Mouse (Mus musculus) lung, adult 2 months (tissue): ENCODE results near the gene Pigx. TPM values are rescaled to one million over a fixed set of nuclear protein-coding genes. Genes with fewer than 3 reads are reported as not detected.
A peak's percentile ranks its signal among the peaks of the same experiment; 100 is the strongest.

Source experiments
- DNase-seq: peaks from one replicate; pipeline ENCODE4 v3.0.0; 2022
- H3K4me1 ChIP-seq: fragments of 200-500 bp; 2 replicates; pipeline ENCODE4 v1.6.1; 2011; ENCODE audit warnings: low read length; ENCODE audit not compliant: control insufficient read depth, insufficient read depth
- H3K4me3 ChIP-seq: fragments of 200-500 bp; replicated peaks from 2 replicates; pipeline ENCODE3; 2011; ENCODE audit warnings: low read depth, mild to moderate bottlenecking, control low read depth, low read length; ENCODE audit errors: extremely low read depth
- CTCF ChIP-seq: fragments of 200-500 bp; IDR thresholded peaks from 2 replicates; pipeline ENCODE4 v1.5.1; 2011; ENCODE audit warnings: mild to moderate bottlenecking, low read length, control low read depth; ENCODE audit not compliant: insufficient read depth
- POLR2A ChIP-seq: fragments of 200-500 bp; IDR thresholded peaks from 2 replicates; pipeline ENCODE4 v1.6.1; 2011; ENCODE audit warnings: low read depth, mild to moderate bottlenecking, control low read depth, low read length, borderline replicate concordance; ENCODE audit errors: extremely low read depth
- WGBS: fragments of 180-500 bp; shearing (Covaris S2); methylation state at CpG from one replicate; pipeline ENCODE4 v1.1.7; 2018; 5-methylcytosine and 5-hydroxymethylcytosine counted together
- polyA plus RNA-seq: library from polyadenylated mRNA; depleted of rRNA; stranded (reverse); fragments of >200 nt; gene quantifications from 2 replicates; pipeline ENCODE4 v1.2.3, GENCODE M21; 2012; rRNA removed

Pigx gene
- 19.6 and 20.0 TPM in 2 replicates for polyA plus RNA-seq

DNA sequence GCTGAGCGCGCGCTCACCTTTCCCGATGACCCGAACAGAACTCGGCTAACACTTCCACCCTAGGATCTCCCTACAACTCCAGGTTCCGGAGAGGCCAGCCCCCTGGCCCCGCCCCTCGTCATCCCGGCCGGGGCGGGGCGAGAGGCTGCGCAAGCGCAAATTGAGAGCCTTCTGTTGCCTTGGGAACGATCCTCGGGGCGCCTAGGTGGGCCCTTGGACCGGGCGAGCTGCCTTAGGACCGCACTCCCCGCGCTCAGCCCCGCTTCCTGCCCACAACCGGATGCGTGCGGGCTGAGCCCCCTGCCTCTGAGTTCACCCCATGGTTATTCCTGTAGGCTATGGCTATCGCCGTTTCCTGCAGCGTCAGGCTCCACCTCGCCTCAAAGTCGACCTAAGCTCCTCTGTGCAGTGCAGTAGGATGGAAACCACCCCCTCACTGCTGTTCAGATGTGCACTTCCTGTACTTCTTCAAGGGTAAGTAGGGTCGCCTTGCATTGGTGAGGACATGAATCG is at the start of gene Pigx, which contains the start of gene Cep19:
Gene Pigx (minus strand): TSS at position 103 of the 513 bp plus-strand sequence.
Gene Cep19 (plus strand): TSS at position 163 of the 513 bp plus-strand sequence.
- peak; percentile 69; the same call in 1 of the 2 replicates for TF ChIP-seq POLR2A
- no peak for TF ChIP-seq CTCF
- under 1% methylated on average over 34 of the region's 34 CpGs for WGBS
- Histone ChIP-seq H3K4me3 (peak within 1 kb of the TSS; percentile 86), H3K4me1 (peaks cover 5% of the 10 kb centered on the region; the same call in 1 of the 2 replicates)
- peak; percentile 90 for DNase-seq

DNA sequence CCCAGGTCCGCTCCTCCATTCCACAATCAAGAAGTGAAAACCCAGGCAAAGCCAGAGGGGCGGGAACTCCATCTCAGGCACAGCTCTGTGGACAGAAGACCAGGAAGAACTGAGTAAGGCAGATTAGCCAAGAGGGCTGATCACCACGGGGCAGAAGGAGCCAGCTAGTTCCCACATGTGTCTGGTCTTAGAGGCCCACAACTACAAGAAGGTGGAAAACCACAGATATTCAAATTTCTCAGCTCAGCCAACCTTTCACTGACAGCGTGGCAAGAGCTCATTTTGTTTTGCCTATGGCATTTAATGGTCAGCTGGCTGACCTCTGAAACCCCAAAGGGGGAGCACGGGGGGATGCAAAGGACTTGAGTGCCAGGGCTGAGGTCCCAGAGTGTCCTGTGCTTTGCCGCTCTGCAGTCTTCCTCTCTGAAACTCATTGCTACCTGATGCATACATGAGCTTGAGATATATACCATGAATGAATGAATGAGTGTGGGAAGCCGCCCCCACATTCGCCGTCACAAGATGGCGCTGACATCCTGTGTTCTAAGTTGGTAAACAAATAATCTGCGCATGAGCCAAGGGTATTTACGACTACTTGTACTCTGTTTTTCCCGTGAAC is 48.2 kb upstream of the Pigx start:
- 73% methylated on average over 12 of the region's 13 CpGs for WGBS
- no peak overlapping the region for H3K4me3 ChIP-seq
- no peak for DNase-seq
- no peaks in the 10 kb centered on the region for H3K4me1 ChIP-seq
- TF ChIP-seq POLR2A (no peak), CTCF (no peak)

DNA sequence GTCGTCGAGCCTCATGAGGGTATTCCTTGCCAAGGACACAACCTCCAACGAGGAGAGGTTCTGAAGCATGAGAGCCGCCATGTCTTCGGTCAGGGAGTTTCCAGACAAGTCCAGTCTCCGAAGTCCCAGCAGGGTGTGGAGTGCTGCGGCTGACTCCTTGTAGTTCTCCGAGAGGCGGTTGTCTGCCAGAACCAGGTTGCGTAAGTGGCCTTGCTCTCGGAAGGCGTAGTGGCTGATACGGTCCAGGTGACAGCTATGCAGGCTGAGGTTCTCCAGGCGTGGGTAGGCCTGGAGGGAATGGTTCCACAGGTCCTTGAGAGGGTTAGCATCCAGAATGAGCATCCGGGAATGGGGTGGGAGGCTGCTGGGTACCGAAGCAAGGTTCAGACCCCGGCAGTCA is 45.1 kb upstream of the Pigx start:
- Histone ChIP-seq H3K4me1 (no peaks in the 10 kb centered on the region), H3K4me3 (no peak overlapping the region)
- TF ChIP-seq CTCF, result no peak
- 90% methylated on average over 17 of the region's 17 CpGs for WGBS
- no peak for DNase-seq

DNA sequence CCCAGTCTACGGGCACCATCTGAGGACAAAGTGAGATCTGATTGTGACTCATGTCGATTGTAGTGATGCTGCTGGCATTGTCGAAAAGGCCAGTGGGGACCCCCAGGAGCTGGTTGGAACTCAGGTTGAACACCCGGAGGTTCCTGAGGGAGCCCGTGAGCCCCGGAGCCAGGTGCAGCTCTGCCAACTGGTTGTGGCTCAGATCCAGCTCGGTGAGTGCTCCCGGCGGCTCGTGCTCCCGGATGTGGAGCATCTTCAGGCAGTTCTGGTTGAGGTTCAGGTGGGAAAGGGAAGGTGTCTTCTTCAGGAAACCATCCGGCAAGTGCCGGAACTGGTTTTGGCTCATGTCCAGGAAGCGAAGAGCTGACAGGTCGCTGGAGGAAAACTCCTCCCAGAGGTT is 44.2 kb upstream of the Pigx start:
- no peak for TF ChIP-seq POLR2A
- TF ChIP-seq CTCF, result no peak
- Histone ChIP-seq H3K4me3 (no peak overlapping the region), H3K4me1 (no peaks in the 10 kb centered on the region)
- WGBS, result 89% methylated on average over 15 of the region's 15 CpGs
- DNase-seq, result no peak

DNA sequence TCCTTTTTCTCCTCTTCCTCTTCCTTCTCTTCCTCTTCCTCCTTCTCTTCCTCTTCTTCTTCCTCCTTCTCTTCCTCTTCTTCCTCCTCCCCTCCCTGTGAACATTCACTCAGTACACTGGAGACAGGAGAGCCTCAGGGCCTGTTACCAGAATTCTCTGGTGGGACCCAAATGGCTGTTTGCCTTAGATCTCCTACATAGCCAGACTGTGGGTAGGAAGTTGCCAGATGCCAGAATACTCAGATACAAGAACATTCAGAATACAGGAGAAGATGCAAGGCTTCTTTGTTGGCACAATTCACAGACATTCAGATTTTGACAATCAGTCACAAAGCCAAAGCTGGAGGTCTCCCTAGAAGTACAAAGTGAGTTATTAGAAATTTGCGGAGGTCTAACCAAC is 39.4 kb upstream of the Pigx start:
- TF ChIP-seq CTCF (no peak), POLR2A (no peak)
- 72% methylated on average over 1 of the region's 1 CpGs for WGBS
- Histone ChIP-seq H3K4me3 (no peak overlapping the region), H3K4me1 (no peaks in the 10 kb centered on the region)
- DNase-seq, result no peak

DNA sequence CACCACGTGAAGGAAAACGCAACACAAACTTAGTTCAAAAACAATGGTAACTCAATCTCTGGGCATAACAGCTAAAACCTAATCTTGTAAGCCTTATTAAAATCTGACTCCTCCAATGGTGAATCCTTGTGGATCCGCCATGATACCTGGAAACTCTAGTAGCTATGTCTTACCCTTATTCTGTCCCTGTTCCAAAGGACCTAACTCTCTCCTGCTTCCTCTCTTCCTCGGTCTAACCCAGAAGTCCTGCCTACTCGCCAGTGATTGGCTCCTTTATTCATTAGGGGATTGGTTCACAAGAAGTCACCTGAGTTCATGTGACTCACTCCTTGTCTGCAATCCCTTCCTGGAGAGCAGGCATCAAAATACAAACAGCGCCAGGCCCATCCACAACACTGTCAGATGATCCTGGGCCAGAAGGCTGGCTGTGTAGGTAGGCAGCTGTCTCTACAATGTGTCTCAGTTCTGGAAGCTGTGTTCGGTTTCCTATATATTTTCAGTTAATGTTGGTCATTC is 36.4 kb upstream of the Pigx start:
- no peak for DNase-seq
- Histone ChIP-seq H3K4me1 (no peaks in the 10 kb centered on the region), H3K4me3 (no peak overlapping the region)
- 89% methylated on average over 7 of the region's 7 CpGs for WGBS
- TF ChIP-seq POLR2A (no peak), CTCF (no peak)

DNA sequence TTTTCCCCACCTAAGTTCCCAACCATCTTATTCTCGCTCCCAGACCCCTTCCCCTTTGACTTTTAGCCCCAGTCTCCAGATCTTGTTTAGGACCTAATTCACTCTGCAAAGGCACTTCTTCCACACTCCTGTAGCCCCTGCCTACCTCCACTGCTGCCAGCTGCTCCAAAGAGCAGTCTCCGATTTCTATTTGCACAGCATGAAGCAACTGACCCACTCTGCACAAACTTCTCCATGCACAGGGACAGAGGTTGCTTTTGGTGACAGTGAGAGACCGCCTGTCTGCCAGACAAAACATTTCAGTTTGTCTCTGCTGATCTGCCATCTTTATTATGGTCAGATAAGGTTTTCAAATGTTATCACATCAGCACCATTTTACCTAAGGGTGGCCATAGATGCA is 33.6 kb upstream of the Pigx start:
- no peak for DNase-seq
- Histone ChIP-seq H3K4me3 (no peak overlapping the region), H3K4me1 (peaks cover 2% of the 10 kb centered on the region; the same call in 1 of the 2 replicates)
- no peak for TF ChIP-seq CTCF
- TF ChIP-seq POLR2A, result no peak
- 82% methylated on average over 3 of the region's 3 CpGs for WGBS

DNA sequence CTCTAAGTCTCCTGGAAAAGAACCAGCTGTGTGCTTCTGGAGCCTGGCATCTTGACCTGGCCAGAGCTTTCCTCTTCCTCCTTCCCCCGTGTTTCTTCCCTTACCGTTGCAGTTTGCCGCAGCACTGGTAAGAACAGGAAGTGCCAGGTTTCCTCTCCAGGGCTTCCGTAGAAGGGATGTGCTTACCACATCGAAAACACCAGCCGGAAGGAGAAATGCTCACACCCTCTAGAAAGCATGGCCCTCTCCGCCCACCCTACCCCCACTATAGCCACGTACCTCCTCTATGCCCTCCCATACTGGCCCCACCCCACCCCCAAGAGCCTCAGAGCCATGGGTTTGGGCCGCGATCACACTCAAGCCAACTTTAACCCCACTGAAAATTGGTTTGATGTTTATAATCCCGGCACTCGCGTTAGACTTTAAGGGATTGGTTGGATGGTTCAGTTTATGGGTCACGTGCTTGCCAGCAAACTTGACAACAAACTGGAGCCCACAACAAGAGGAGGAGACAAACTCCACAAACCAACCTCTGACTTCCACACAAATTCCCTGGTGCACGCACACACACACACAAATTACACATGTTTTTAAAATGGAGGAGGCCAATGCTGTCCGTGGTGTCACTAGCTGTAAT is 30.8 kb upstream of the Pigx start:
- WGBS, result 34% methylated on average over 16 of the region's 16 CpGs
- TF ChIP-seq POLR2A, result peak; percentile 73; the same call in 1 of the 2 replicates
- TF ChIP-seq CTCF, result no peak
- peak overlapping the region; percentile 56 for H3K4me3 ChIP-seq
- peak; percentile 48 for DNase-seq
- H3K4me1 ChIP-seq, result peaks cover 9% of the 10 kb centered on the region

DNA sequence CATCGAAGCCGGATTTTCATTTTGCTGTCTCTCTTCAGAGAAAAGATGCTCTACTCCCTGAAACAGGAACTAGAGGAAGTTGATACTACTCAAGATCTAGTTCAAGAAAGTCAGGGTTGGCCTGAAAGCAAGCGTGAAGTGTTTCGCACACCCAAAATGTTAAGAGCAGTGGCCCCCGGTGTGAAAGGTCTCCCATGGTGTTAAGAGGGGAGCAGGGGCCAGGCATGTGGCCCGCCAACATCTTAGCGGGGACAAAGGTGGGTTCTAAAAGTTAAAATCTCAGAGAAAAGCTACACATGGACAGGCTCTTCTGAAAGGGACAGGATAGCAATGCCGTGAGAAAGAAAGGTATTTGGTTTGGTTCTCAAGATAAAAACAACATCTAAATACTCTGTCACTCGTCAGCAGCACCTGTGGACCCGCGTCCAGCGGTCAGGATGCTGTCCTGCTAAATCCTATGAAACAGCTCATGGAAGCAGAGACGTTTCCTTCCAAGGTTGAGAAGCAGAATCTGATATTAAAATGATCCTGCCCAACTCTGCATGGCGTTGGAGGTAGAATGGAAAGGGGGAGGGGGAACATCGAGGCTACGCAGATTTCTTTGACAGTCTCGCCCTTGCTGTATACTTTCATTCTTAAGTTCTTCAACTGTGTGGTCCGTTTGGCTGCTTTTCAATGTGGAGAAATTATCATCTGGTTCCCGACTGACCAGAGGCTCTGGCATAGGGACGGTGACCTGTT is 30.1 kb upstream of the Pigx start:
- Histone ChIP-seq H3K4me1 (peaks cover 9% of the 10 kb centered on the region), H3K4me3 (peak overlapping the region; percentile 56)
- 43% methylated on average over 20 of the region's 20 CpGs for WGBS
- DNase-seq, result no peak
- TF ChIP-seq CTCF (no peak), POLR2A (no peak)

DNA sequence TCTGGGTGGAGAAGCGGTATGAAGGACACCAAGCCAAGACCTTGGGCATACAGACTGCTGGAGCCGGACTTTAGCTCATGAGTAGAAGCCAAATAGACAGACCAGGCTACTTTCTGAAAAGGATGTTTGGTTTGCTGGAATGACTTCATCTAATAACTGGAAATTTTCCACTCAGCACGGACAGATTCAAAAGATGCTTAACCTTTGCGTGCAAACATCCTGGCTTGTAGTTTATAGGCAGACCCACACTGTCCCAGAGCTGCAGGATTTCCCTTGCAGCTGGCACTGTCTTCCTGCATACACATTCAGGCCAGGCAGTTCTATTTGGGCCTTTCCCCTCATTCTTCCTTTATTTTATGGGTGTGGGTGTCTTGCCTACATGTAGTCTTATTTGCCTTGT is 27.5 kb upstream of the Pigx start:
- Histone ChIP-seq H3K4me3 (no peak overlapping the region), H3K4me1 (peaks cover 12% of the 10 kb centered on the region)
- no peak for DNase-seq
- TF ChIP-seq POLR2A, result no peak
- no peak for TF ChIP-seq CTCF
- 47% methylated on average over 4 of the region's 4 CpGs for WGBS
